Mouse (Mus musculus) E14TG2a.4 (cell line): ENCODE measurements around the gene Pcnx3.
A peak's percentile ranks its signal among the peaks of the same experiment; 100 is the strongest.

Source experiments
- H3K27me3 ChIP-seq: 2 replicates; pipeline ENCODE4 v1.6.1; 2014; ENCODE audit warnings: low read length, control low read depth; ENCODE audit not compliant: insufficient read depth
- H3K36me3 ChIP-seq: 2 replicates; pipeline ENCODE4 v1.6.1; 2014; ENCODE audit warnings: low read length, control low read depth; ENCODE audit not compliant: insufficient read depth
- H3K4me1 ChIP-seq: replicated peaks from 2 replicates; pipeline ENCODE4 v1.6.1; 2014; ENCODE audit warnings: low read depth, low read length, control low read depth
- H3K4me3 ChIP-seq: replicated peaks from 2 replicates; pipeline ENCODE4 v1.5.1; 2014; ENCODE audit warnings: mild to moderate bottlenecking, low read length
- H3K9me3 ChIP-seq: 2 replicates; pipeline ENCODE4 v1.6.1; 2014; ENCODE audit warnings: low read length, control low read depth
- CTCF ChIP-seq: conservative IDR thresholded peaks from 2 replicates; pipeline ENCODE4 v1.5.1; 2014; ENCODE audit warnings: low read length
- NANOG ChIP-seq: IDR thresholded peaks from 2 replicates; pipeline ENCODE4 v1.6.1; 2014; ENCODE audit warnings: borderline replicate concordance, low read length, mixed read lengths
- POU5F1 ChIP-seq: IDR thresholded peaks from 2 replicates; pipeline ENCODE4 v1.6.1; 2014; ENCODE audit warnings: low read length, borderline replicate concordance

The Pcnx3 gene

DNA sequence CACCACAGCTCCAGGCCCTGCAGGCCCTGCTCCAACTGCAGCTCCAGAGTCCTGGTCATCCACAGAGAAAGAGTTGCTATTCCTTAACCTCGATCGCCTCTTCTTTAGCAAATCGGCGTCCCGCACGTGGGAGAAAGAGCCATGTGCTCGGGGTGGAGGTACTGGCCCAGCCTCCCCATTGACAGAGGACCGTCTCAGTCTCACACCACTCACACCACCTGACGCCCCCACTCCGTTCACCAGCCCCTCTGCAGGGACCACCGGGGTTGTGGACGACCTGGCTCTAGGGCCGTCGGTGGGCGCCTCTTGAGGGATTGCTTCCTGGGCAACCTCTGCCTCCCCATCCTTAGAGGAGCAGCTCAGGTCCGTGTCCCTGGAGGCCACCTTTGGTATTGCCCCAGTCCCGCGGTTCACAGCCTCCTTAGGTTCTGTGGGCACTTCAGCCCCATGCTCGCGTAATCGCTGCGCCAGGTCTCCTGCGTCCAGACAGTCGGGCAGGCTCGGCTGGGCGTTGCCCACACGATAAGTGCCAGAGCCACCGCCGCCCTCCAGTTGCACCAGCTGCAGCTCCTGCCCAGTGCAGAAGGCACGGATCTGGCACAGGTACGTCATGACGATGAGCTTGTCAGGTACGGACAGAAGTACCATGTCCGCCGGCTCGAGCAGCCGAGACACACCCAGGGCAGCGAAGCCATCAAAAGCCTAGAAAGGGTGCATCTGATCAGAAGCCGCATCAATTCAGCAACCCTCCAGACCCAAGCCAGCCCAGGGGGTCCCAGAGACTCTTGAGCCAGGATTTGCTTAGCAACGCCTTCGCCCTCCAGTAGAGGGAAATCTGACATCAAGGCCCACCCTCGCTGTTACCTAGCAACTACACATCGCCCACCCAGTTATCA lies 27.3 kb upstream of the Pcnx3 start:
- Histone ChIP-seq H3K4me1 (peaks cover 53% of the 10 kb centered on the region), H3K4me3 (peak overlapping the region; percentile 77), H3K36me3 (peaks cover 21% of the 10 kb centered on the region), H3K27me3 (peaks cover 32% of the 10 kb centered on the region), H3K9me3 (no peaks in the 10 kb centered on the region)
- peak; percentile 47 for TF ChIP-seq CTCF
- TF ChIP-seq POU5F1, result no peak

DNA sequence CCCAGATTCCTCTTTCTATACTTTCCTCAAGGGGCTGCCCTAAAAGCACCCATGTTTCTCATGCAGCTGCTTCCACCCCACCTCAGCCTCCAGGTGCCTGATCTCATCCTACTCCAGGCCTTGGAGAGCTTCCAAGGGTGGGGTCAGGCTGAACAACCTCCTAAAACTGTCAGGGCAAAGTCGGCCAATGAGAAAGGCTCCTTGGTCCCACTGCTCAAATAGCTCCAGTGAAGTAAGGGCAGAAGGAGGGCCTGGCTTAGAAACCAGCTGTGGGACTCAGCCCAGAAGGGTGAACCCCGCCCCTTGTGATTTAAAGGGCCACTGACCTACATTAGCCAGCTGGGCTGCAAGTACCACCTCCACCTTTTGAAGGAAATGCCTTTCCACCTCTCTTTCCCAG lies 25.0 kb upstream of the Pcnx3 start:
- Histone ChIP-seq H3K36me3 (no peaks in the 10 kb centered on the region), H3K27me3 (peaks cover 27% of the 10 kb centered on the region), H3K4me3 (no peak overlapping the region), H3K4me1 (peaks cover 63% of the 10 kb centered on the region), H3K9me3 (no peaks in the 10 kb centered on the region)
- TF ChIP-seq CTCF (no peak), POU5F1 (no peak), NANOG (no peak)

DNA sequence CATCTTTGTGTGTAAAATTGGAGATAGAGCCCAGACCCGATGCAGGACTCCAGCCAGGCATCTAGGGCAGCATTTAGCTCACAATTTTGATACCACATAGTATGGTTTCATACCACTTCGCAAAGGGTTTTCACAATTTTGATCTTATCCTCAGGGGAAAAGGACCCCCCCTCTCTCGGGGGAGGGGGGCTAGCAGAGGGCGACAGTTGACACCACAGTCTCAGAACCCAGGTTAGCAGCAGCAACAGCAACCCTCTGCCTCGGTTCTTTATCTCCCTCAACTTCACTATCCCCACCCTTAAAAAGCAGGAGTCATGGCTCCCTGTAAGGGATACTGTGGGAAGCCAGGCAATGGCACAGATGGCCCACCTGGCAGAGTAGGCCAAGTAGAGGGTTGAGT lies 24.5 kb upstream of the Pcnx3 start:
- peaks cover 68% of the 10 kb centered on the region for H3K4me1 ChIP-seq
- TF ChIP-seq NANOG, result no peak
- TF ChIP-seq CTCF, result no peak
- H3K27me3 ChIP-seq, result peaks cover 26% of the 10 kb centered on the region
- H3K9me3 ChIP-seq, result no peaks in the 10 kb centered on the region
- H3K36me3 ChIP-seq, result no peaks in the 10 kb centered on the region
- no peak overlapping the region for H3K4me3 ChIP-seq

DNA sequence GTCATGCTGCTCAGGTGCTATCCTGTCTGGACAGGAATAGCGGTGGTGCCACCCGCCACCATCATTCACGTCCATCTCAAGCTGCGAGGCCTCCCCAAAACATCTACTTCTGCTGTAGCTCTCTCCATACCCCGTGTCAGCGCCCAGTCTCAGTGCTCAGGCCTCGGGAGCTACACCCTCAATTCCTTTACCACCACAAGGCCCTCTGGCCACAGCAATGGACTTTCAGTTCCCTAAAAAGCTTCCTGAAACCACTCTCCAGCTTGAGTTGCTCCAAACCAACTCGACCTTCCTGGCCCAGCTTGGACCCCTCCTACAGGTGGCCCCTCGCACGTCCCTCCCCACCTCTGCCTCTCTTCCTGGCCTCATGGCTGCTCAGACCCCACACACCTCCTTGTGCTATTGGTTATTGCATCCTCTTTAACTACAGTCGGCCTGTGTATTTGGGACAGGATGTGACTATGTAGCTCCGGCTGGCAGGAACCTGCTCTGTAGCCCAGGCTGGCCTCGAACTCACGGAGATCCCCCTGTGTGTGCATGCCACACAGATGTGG lies 23.3 kb upstream of the Pcnx3 start:
- TF ChIP-seq CTCF (no peak), POU5F1 (no peak), NANOG (no peak)
- H3K4me3 ChIP-seq, result no peak overlapping the region
- no peaks in the 10 kb centered on the region for H3K36me3 ChIP-seq
- no peaks in the 10 kb centered on the region for H3K9me3 ChIP-seq
- H3K27me3 ChIP-seq, result peaks cover 17% of the 10 kb centered on the region
- peaks cover 70% of the 10 kb centered on the region for H3K4me1 ChIP-seq

DNA sequence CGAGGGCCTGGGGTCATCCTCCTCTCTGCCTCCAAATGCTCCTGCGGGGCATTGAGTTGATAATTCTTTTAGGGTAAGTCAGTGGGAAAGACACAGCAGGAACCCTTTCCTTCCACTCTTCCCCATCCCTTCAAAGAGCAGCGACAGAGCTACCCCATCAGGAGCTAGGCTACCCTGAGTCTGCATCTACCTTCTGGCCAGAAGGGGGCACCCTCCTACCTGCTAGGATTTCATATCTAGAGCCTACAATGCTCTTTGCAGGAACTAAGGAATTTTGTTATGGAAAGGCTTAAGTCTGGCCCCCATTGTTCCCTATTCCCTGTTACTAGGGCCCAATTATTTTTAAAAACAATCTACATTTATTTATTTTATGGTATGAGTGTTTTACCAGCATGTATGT lies 22.5 kb upstream of the Pcnx3 start:
- H3K9me3 ChIP-seq, result no peaks in the 10 kb centered on the region
- H3K36me3 ChIP-seq, result no peaks in the 10 kb centered on the region
- H3K4me1 ChIP-seq, result peaks cover 68% of the 10 kb centered on the region
- no peak overlapping the region for H3K4me3 ChIP-seq
- TF ChIP-seq CTCF (peak; percentile 78), POU5F1 (no peak)
- peaks cover 16% of the 10 kb centered on the region for H3K27me3 ChIP-seq

DNA sequence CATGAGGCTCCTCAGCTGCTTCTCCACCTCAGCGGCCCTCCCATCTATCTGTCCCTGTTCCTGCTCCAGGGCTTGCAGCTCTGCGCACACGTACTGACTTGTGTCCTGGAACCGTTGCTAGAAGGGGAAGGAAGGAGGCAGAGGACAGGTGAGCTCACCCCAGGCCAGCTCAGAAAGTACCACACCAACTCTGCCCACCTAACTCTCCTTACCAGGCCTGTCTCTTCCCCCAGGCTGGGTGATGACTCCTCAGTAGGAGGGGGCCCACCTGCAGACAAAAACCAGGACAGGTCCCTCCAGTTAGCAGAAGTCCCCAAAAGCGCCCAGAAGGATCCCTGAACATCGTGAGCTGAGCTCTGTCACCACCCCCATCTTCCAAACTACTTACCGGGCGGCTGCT lies 21.9 kb upstream of the Pcnx3 start:
- 0 out of 2 replicates have a peak overlapping the region, but pooled peaks have one; percentile 1 for H3K4me3 ChIP-seq
- TF ChIP-seq NANOG, result no peak
- no peak for TF ChIP-seq CTCF
- no peak for TF ChIP-seq POU5F1
- no peaks in the 10 kb centered on the region for H3K9me3 ChIP-seq

DNA sequence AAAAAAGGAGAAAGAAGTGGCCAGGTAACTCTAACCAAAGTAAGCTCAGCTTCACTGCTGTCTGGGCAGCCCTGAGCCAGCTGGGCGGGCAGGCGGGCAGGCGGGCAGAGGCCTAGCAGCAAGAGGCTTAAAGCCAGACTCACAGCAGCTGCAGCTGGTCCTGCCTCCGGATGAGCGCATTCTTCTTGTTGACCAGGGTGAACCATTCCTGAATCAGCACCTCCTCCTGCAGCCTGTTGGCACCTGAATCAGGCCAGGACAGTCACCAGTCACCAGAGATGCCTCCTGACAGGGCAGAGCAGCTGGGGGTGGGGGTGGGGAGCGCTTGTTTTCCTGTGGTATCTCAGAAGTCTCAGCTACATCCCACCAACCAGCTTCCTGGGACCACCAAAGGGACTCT lies 21.4 kb upstream of the Pcnx3 start:
- no peaks in the 10 kb centered on the region for H3K9me3 ChIP-seq
- no peaks in the 10 kb centered on the region for H3K36me3 ChIP-seq
- H3K4me1 ChIP-seq, result peaks cover 68% of the 10 kb centered on the region
- H3K4me3 ChIP-seq, result no peak overlapping the region
- H3K27me3 ChIP-seq, result 0 out of 2 replicates have a peak, but pooled peaks cover 5% of the 10 kb centered on the region
- no peak for TF ChIP-seq NANOG
- TF ChIP-seq CTCF, result no peak
- TF ChIP-seq POU5F1, result no peak

More for the DNA sequence above, 21.9 kb upstream of the Pcnx3 start:
- Histone ChIP-seq H3K4me1 (peaks cover 68% of the 10 kb centered on the region), H3K36me3 (no peaks in the 10 kb centered on the region), H3K27me3 (peaks cover 10% of the 10 kb centered on the region)

DNA sequence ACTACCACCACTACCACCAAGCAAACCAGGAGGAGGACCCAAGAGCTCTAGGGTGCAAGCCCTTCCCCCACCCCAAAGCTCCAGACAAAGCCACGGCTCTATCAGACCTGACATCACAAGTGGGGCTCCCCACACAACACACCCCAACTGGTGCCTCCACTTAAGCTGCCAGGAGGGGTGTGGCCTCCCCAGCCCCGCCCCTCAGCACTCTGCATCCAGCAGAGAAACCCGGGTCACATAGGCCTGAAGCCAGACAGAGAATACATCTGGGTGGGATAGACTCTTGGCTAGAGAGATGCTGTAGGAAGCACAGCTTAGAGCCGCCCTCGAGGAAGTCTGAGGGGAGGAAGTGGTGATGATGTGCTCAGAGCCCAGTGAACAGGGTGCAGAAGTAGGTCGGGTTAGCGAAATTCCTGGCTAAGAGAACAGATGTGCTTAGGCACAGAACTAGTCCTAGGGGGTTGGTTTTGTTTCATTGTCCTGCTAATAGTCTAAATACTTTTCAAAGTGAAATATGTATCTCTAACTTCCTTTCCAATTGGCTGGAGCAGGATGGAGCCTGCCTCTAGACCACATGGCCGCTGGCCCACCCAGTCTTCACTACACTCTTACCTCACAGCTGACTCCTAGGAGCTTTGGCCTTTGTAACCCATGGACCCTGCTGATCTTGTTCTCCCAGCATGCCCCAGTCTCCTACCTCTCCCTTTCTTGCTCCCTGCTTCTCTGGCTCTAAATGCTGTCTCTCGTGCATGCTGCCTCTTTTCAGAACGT lies 16.3 kb upstream of the Pcnx3 start:
- Histone ChIP-seq H3K36me3 (peaks cover 32% of the 10 kb centered on the region), H3K4me3 (peak overlapping the region; percentile 54), H3K27me3 (0 out of 2 replicates have a peak, but pooled peaks cover 4% of the 10 kb centered on the region), H3K4me1 (peaks cover 53% of the 10 kb centered on the region), H3K9me3 (no peaks in the 10 kb centered on the region)
- TF ChIP-seq CTCF, result no peak
- TF ChIP-seq POU5F1, result no peak
- no peak for TF ChIP-seq NANOG
